Mouse (Mus musculus) forebrain, embryonic 11.5 days (tissue): ENCODE results near the gene Tcf12. TPM values are rescaled to one million over a fixed set of nuclear protein-coding genes. Genes with fewer than 3 reads are reported as not detected.

Source experiments
- ATAC-seq: fragments of 200-750 bp; cut with Nextera tagmentation; replicated peaks from 2 replicates; pipeline ENCODE4 v1.8.0; 2017; ENCODE audit warnings: moderate TSS enrichment; ENCODE audit not compliant: low FRiP score
- DNase-seq: peaks from one replicate; pipeline ENCODE4 v3.0.0-alpha.2; 2017; ENCODE audit warnings: low spot score
- H3K27ac ChIP-seq: fragments of 300-500 bp; sonication (generic); 2 replicates; pipeline ENCODE4 v1.5.1; 2014; ENCODE audit warnings: low read depth, low read length
- H3K27me3 ChIP-seq: fragments of 300-500 bp; sonication (generic); 2 replicates; pipeline ENCODE4 v1.6.1; 2014; ENCODE audit warnings: mild to moderate bottlenecking, low read length, mixed read lengths; ENCODE audit not compliant: control insufficient read depth, insufficient read depth
- H3K36me3 ChIP-seq: fragments of 300-500 bp; sonication (generic); 2 replicates; pipeline ENCODE4 v1.6.1; 2014; ENCODE audit warnings: mild to moderate bottlenecking, low read length, moderate library complexity, mixed read lengths; ENCODE audit not compliant: control insufficient read depth, insufficient read depth
- H3K4me1 ChIP-seq: fragments of 300-500 bp; sonication (generic); replicated peaks from 2 replicates; pipeline ENCODE4 v1.6.1; 2014; ENCODE audit warnings: low read length, mixed read lengths; ENCODE audit not compliant: control insufficient read depth, insufficient read depth
- H3K4me2 ChIP-seq: fragments of 300-500 bp; sonication (generic); 2 replicates; pipeline ENCODE4 v1.6.1; 2014; ENCODE audit warnings: low read depth, mild to moderate bottlenecking, low read length, moderate library complexity, mixed read lengths; ENCODE audit not compliant: severe bottlenecking
- H3K4me3 ChIP-seq: fragments of 300-500 bp; sonication (generic); 2 replicates; pipeline ENCODE4 v1.5.1; 2014; ENCODE audit warnings: low read depth, low read length
- H3K9ac ChIP-seq: fragments of 300-500 bp; sonication (generic); 2 replicates; pipeline ENCODE4 v1.6.1; 2014; ENCODE audit warnings: low read length
- H3K9me3 ChIP-seq: fragments of 300-500 bp; sonication (generic); 2 replicates; pipeline ENCODE4 v1.6.1; 2016; ENCODE audit warnings: low read length, mixed read lengths; ENCODE audit not compliant: control insufficient read depth
- WGBS: fragments of 180-500 bp; shearing (Covaris S2); extraction: QIAGEN DNeasy Blood & Tissue Kit; methylation state at CpG from one replicate; pipeline ENCODE4 v1.1.7; 2014; 5-methylcytosine and 5-hydroxymethylcytosine counted together
- polyA plus RNA-seq: library from polyadenylated mRNA; unstranded; fragments of >200 nt; fragmentation: Nextera tagmentation; extraction: Ambion mirVana; gene quantifications from 2 replicates; pipeline ENCODE4 v1.2.1, GENCODE M21; 2014

Gene Tcf12
- polyA plus RNA-seq, 1 experiment from 2014 or later = 127 TPM

GRCm38 (mm10) chr9:71959259-71960025, 152.2 kb downstream of the Tcf12 start:
- Histone ChIP-seq H3K4me3 (no peak overlapping the region), H3K27ac (peak overlapping the region; percentile 1; the same call in 1 of the 2 replicates), H3K27me3 (no peaks in the 10 kb centered on the region), H3K9me3 (no peaks in the 10 kb centered on the region), H3K9ac (no peak overlapping the region), H3K4me2 (no peak overlapping the region), H3K36me3 (no peaks in the 10 kb centered on the region), H3K4me1 (no peaks in the 10 kb centered on the region)
- DNase-seq (peak; percentile 53), ATAC-seq (0 out of 2 replicates have a peak, but pooled peaks have one; percentile 36)
- 53% methylated on average over 11 of the region's 11 CpGs for WGBS

DNA sequence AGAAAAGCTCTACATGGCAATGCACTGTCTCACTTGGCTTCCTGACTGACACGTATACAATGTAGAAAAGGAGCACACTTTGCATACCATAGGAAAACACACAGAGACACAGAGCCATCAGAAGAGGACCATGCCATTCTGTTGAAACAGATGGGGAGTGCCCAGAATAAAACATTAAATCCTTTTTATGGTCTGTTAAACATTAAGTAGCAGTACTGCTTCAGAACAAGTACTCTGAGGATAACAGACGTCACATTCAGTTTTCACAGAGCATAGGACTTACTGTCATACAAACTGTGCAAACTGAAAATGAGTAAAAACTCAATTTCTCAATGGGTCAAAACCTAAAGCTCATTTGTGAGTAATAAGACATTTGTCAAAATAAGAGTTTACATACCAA, 158.5 kb downstream of the Tcf12 start:
- Histone ChIP-seq H3K9ac (no peak overlapping the region), H3K36me3 (no peaks in the 10 kb centered on the region)
- 90% methylated on average over 2 of the region's 2 CpGs for WGBS

GRCm38 (mm10) chr9:71952621-71953076, 159.0 kb downstream of the Tcf12 start:
- Histone ChIP-seq H3K27ac (no peak overlapping the region), H3K4me2 (no peak overlapping the region), H3K9ac (no peak overlapping the region), H3K9me3 (no peaks in the 10 kb centered on the region), H3K36me3 (no peaks in the 10 kb centered on the region; the same call in 1 of the 2 replicates), H3K4me3 (no peak overlapping the region), H3K27me3 (no peaks in the 10 kb centered on the region), H3K4me1 (no peaks in the 10 kb centered on the region)
- ATAC-seq (no peak), DNase-seq (no peak)
- WGBS = 88% methylated on average over 1 of the region's 1 CpGs

More for the DNA sequence above, 158.5 kb downstream of the Tcf12 start:
- ATAC-seq = no peak
- no peaks in the 10 kb centered on the region for H3K9me3 ChIP-seq
- no peak for DNase-seq
- H3K4me3 ChIP-seq = no peak overlapping the region
- no peaks in the 10 kb centered on the region for H3K27me3 ChIP-seq
- no peak overlapping the region for H3K4me2 ChIP-seq
- H3K4me1 ChIP-seq = no peaks in the 10 kb centered on the region
- H3K27ac ChIP-seq = no peak overlapping the region

- H3K27me3 ChIP-seq = no peaks in the 10 kb centered on the region
- no peak for ATAC-seq
- H3K27ac ChIP-seq = no peak overlapping the region
- no peaks in the 10 kb centered on the region for H3K9me3 ChIP-seq
- no peak overlapping the region for H3K4me2 ChIP-seq
- no peak overlapping the region for H3K4me3 ChIP-seq
- no peak for DNase-seq
- no peaks in the 10 kb centered on the region; the same call in 1 of the 2 replicates for H3K36me3 ChIP-seq
- no peaks in the 10 kb centered on the region for H3K4me1 ChIP-seq
- 93% methylated on average over 2 of the region's 2 CpGs for WGBS
- no peak overlapping the region for H3K9ac ChIP-seq
These were observed 159.7 kb downstream of the Tcf12 start for GRCm38 (mm10) chr9:71951926-71952325.

- DNase-seq (no peak), ATAC-seq (no peak)
- no peaks in the 10 kb centered on the region for H3K4me1 ChIP-seq
- WGBS = 83% methylated on average over 4 of the region's 4 CpGs
- no peak overlapping the region for H3K27ac ChIP-seq
- no peaks in the 10 kb centered on the region for H3K9me3 ChIP-seq
- no peaks in the 10 kb centered on the region for H3K27me3 ChIP-seq
- H3K4me2 ChIP-seq = no peak overlapping the region
- no peak overlapping the region for H3K4me3 ChIP-seq
- H3K9ac ChIP-seq = no peak overlapping the region
- no peaks in the 10 kb centered on the region; the same call in 1 of the 2 replicates for H3K36me3 ChIP-seq
These were observed 160.3 kb downstream of the Tcf12 start for GRCm38 (mm10) chr9:71951341-71951740.

- no peaks in the 10 kb centered on the region; the same call in 1 of the 2 replicates for H3K36me3 ChIP-seq
- no peaks in the 10 kb centered on the region for H3K27me3 ChIP-seq
- no peak overlapping the region for H3K9ac ChIP-seq
- peaks cover 3% of the 10 kb centered on the region; the same call in 1 of the 2 replicates for H3K4me1 ChIP-seq
- ATAC-seq (no peak), DNase-seq (no peak)
- no peak overlapping the region for H3K27ac ChIP-seq
- no peak overlapping the region for H3K4me2 ChIP-seq
- no peaks in the 10 kb centered on the region for H3K9me3 ChIP-seq
- WGBS = 90% methylated on average over 4 of the region's 4 CpGs
- no peak overlapping the region for H3K4me3 ChIP-seq
These were observed 166.9 kb downstream of the Tcf12 start for GRCm38 (mm10) chr9:71944801-71945200.

- Histone ChIP-seq H3K4me3 (no peak overlapping the region), H3K9me3 (no peaks in the 10 kb centered on the region), H3K27ac (no peak overlapping the region), H3K9ac (no peak overlapping the region), H3K27me3 (no peaks in the 10 kb centered on the region), H3K4me2 (no peak overlapping the region), H3K36me3 (no peaks in the 10 kb centered on the region; the same call in 1 of the 2 replicates), H3K4me1 (peaks cover 3% of the 10 kb centered on the region; the same call in 1 of the 2 replicates)
- ATAC-seq = no peak
- no peak for DNase-seq
These were observed 169.2 kb downstream of the Tcf12 start for GRCm38 (mm10) chr9:71942424-71942823.

GRCm38 (mm10) chr9:71940016-71940415, 171.7 kb downstream of the Tcf12 start:
- Histone ChIP-seq H3K27me3 (no peaks in the 10 kb centered on the region), H3K4me1 (peaks cover 3% of the 10 kb centered on the region; the same call in 1 of the 2 replicates), H3K4me3 (no peak overlapping the region), H3K36me3 (no peaks in the 10 kb centered on the region; the same call in 1 of the 2 replicates), H3K4me2 (no peak overlapping the region), H3K9ac (no peak overlapping the region), H3K9me3 (no peaks in the 10 kb centered on the region), H3K27ac (no peak overlapping the region)
- DNase-seq (no peak), ATAC-seq (no peak)

GRCm38 (mm10) chr9:71936199-71936598, 175.5 kb downstream of the Tcf12 start:
- Histone ChIP-seq H3K36me3 (no peaks in the 10 kb centered on the region), H3K9ac (no peak overlapping the region), H3K4me2 (no peak overlapping the region), H3K27me3 (no peaks in the 10 kb centered on the region), H3K4me3 (no peak overlapping the region), H3K4me1 (0 out of 2 replicates have a peak, but pooled peaks cover 2% of the 10 kb centered on the region), H3K27ac (no peak overlapping the region), H3K9me3 (no peaks in the 10 kb centered on the region)
- 88% methylated on average over 1 of the region's 1 CpGs for WGBS
- DNase-seq (no peak), ATAC-seq (no peak)
